ENCODE assay signal across 9 mouse cellular contexts in the genomic region with DNA sequence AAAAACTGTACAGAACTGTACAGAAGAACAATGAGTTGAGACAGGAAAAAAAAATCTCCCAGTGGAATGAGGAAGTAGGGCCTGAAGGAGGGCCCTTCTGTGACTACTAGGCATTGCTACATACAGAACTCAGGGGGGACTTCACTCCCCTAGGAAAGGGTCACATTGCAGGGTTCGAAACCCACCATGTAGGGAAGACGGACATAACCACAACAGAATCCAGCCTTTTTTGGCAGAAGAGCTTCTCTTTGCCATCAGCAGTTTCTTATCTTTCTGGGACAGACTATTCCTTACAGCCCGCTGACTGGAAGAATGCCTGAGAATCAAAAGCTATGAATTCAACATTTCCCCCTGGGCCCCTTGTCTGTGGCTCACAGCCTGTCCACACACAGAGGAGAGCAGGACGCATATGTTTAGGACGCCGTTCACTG. TPM values are rescaled to one million over a fixed set of nuclear protein-coding genes. Genes with fewer than 3 reads are reported as not detected.
DNase-seq lines count a peak whose midpoint lies in the region; ATAC-seq lines count a peak whose summit lies in the region.
"Had no signal": no experiment of that assay in that cellular context is flagged by ENCODE, and none has a peak within 500 bp of the region (broad histone marks: within the 10 kb centered on the region; RNA-seq: fewer than 3 reads in every experiment).

No protein-coding gene starts in this region.

- DNase-seq in kidney, postnatal 25 days: no peak
- DNase-seq in c-Kit-negative CD71-positive TER-119-positive erythroid progenitor cells, embryonic 14.5 days (ENCODE audit: low read depth, low spot score): peak; percentile 60
- DNase-seq in embryo, embryonic 10 days (ENCODE audit: low spot score): no peak
- DNase-seq in right cerebral cortex, postnatal 14 days: no peak
- DNase-seq: thymus, postnatal 25 days had no signal

- H3K4me3 ChIP-seq in kidney, embryonic 15.5 days (replicated peaks): no peak overlapping the region
- H3K4me3 ChIP-seq in megakaryocyte, embryonic 14.5 days (replicated peaks): peak overlapping the region; percentile 85

- ATAC-seq in kidney, embryonic 15.5 days (replicated peaks; ENCODE audit: low FRiP score): no peak
- peak; percentile 80 for ATAC-seq in erythroid progenitor cell, adult 5-6 weeks (replicated peaks; ENCODE audit: low FRiP score, poor library complexity, severe bottlenecking)
- no peak for ATAC-seq in cerebellum, adult (ENCODE audit: insufficient number of reproducible peaks, low FRiP score, low TSS enrichment)

- H3K9me3 ChIP-seq in kidney, embryonic 15.5 days (replicated peaks): no peaks in the 10 kb centered on the region
- no peaks in the 10 kb centered on the region for H3K9me3 ChIP-seq in megakaryocyte, embryonic 14.5 days

- H3K4me2 ChIP-seq in kidney, embryonic 15.5 days: no peak overlapping the region

- no peak overlapping the region for H3K9ac ChIP-seq in kidney, embryonic 15.5 days

- peak overlapping the region; percentile 73 for H3K27ac ChIP-seq in kidney, embryonic 15.5 days

- H3K4me1 ChIP-seq in kidney, embryonic 15.5 days: peaks cover 67% of the 10 kb centered on the region
- peaks cover 100% of the 10 kb centered on the region for H3K4me1 ChIP-seq in megakaryocyte, embryonic 14.5 days

- H3K36me3 ChIP-seq in kidney, embryonic 15.5 days: no peaks in the 10 kb centered on the region
- peaks cover 60% of the 10 kb centered on the region for H3K36me3 ChIP-seq in megakaryocyte, embryonic 14.5 days (replicated peaks; ENCODE audit: low read length)

- H3K27me3 ChIP-seq in kidney, embryonic 15.5 days: no peaks in the 10 kb centered on the region
- H3K27me3 ChIP-seq in megakaryocyte, embryonic 14.5 days (replicated peaks): no peaks in the 10 kb centered on the region

- 57% methylated on average over 6 of the region's 6 CpGs for WGBS in kidney, embryonic 15.5 days

RNA-seq across cellular contexts. Expression of a gene that starts 46.7 kb away (rescaled TPM):
- 12.0 and 13.1 TPM in 2 replicates for polyA plus RNA-seq in kidney, embryonic 15.5 days (2015; fragmentation: Nextera tagmentation; extraction: Ambion mirVana)
- total RNA-seq in erythroid progenitor cell, adult 5-6 weeks (2015; ENCODE audit: low replicate concordance): 168 and 179 TPM in 2 replicates
- total RNA-seq in erythroid progenitor cell, adult 5-6 weeks (2017; ENCODE audit: low replicate concordance): 159 and 259 TPM in 2 replicates
- 17.8 and 21.9 TPM in 2 replicates for polyA plus RNA-seq in megakaryocyte, embryonic 14.5 days (2012; ENCODE audit: insufficient read depth, low replicate concordance)
